Mouse (Mus musculus) yolk sac, embryonic 10.5 days (tissue): Measurements from ENCODE around the gene Rinl.

Experiments used
- DNase-seq: peaks from one replicate; pipeline ENCODE4 v3.0.0-alpha.2; 2017; ENCODE audit warnings: low spot score

The Rinl gene

GRCm38 (mm10) chr7:28809401-28810089 lies 20.8 kb downstream of the Rinl start:
- DNase-seq = peak; percentile 86

GRCm38 (mm10) chr7:28810107-28811066 lies 21.6 kb downstream of the Rinl start:
- peak; percentile 99 for DNase-seq

GRCm38 (mm10) chr7:28811228-28811627 lies 22.5 kb downstream of the Rinl start:
- DNase-seq = peak; percentile 94

- DNase-seq = no peak
Observed at GRCm38 (mm10) chr7:28811640-28812275, 23.0 kb downstream of the Rinl start.

- DNase-seq = no peak
Observed at GRCm38 (mm10) chr7:28812436-28812835, 23.7 kb downstream of the Rinl start.

GRCm38 (mm10) chr7:28812949-28813348 lies 24.2 kb downstream of the Rinl start:
- DNase-seq = no peak

- no peak for DNase-seq
Observed at GRCm38 (mm10) chr7:28814306-28815034, 25.7 kb downstream of the Rinl start.

GRCm38 (mm10) chr7:28815230-28815629 lies 26.5 kb downstream of the Rinl start:
- DNase-seq = no peak

GRCm38 (mm10) chr7:28816201-28816600 lies 27.4 kb downstream of the Rinl start:
- DNase-seq = no peak

- no peak for DNase-seq
Observed at GRCm38 (mm10) chr7:28816920-28817319, 28.2 kb downstream of the Rinl start.

GRCm38 (mm10) chr7:28817524-28817923 lies 28.8 kb downstream of the Rinl start:
- no peak for DNase-seq

- no peak for DNase-seq
Observed at GRCm38 (mm10) chr7:28817957-28818356, 29.2 kb downstream of the Rinl start.

- DNase-seq = no peak
Observed at GRCm38 (mm10) chr7:28818436-28818835, 29.7 kb downstream of the Rinl start.

GRCm38 (mm10) chr7:28818861-28819452 lies 30.2 kb downstream of the Rinl start:
- no peak for DNase-seq

GRCm38 (mm10) chr7:28819571-28819970 lies 30.8 kb downstream of the Rinl start:
- no peak for DNase-seq

- DNase-seq = no peak
Observed at GRCm38 (mm10) chr7:28820358-28821260, 31.8 kb downstream of the Rinl start.

GRCm38 (mm10) chr7:28821261-28821831 lies 32.6 kb downstream of the Rinl start:
- no peak for DNase-seq

- DNase-seq = no peak
Observed at GRCm38 (mm10) chr7:28822556-28822955, 33.8 kb downstream of the Rinl start.

- DNase-seq = no peak
Observed at GRCm38 (mm10) chr7:28822993-28823903, 34.5 kb downstream of the Rinl start.
